Mouse (Mus musculus) midbrain, embryonic 13.5 days (tissue): ENCODE measurements around the gene Ddx42. TPM values are rescaled to one million over a fixed set of nuclear protein-coding genes. Genes with fewer than 3 reads are reported as not detected.
A peak's percentile ranks its signal among the peaks of the same experiment; 100 is the strongest.
"Not testable (repeated sequence)": the region's sequence is repeated elsewhere in the genome, so short reads cannot be mapped to it uniquely, and the experiment has no call there.

Experiments
- ATAC-seq: fragments of 200-750 bp; cut with Nextera tagmentation; 2 replicates; pipeline ENCODE4 v1.8.0; 2017; ENCODE audit warnings: mild to moderate bottlenecking, moderate TSS enrichment, moderate library complexity
- H3K27ac ChIP-seq: fragments of 300-500 bp; sonication (generic); 2 replicates; pipeline ENCODE4 v1.5.1; 2015; ENCODE audit warnings: inconsistent platforms, mild to moderate bottlenecking, moderate library complexity
- H3K27me3 ChIP-seq: fragments of 300-500 bp; sonication (generic); 2 replicates; pipeline ENCODE4 v1.6.1; 2015; ENCODE audit warnings: mild to moderate bottlenecking, inconsistent platforms
- H3K36me3 ChIP-seq: fragments of 300-500 bp; sonication (generic); 2 replicates; pipeline ENCODE4 v1.6.1; 2015; ENCODE audit warnings: mild to moderate bottlenecking, inconsistent platforms
- H3K4me1 ChIP-seq: fragments of 300-500 bp; sonication (generic); replicated peaks from 2 replicates; pipeline ENCODE4 v1.6.1; 2015; ENCODE audit warnings: inconsistent platforms
- H3K4me2 ChIP-seq: fragments of 300-500 bp; sonication (generic); replicated peaks from 2 replicates; pipeline ENCODE4 v1.6.1; 2015; ENCODE audit warnings: moderate library complexity, mild to moderate bottlenecking, inconsistent platforms
- H3K4me3 ChIP-seq: fragments of 300-500 bp; sonication (generic); replicated peaks from 2 replicates; pipeline ENCODE4 v1.5.1; 2015; ENCODE audit warnings: mild to moderate bottlenecking, inconsistent platforms
- H3K9ac ChIP-seq: fragments of 300-500 bp; sonication (generic); replicated peaks from 2 replicates; pipeline ENCODE4 v1.6.1; 2015; ENCODE audit warnings: mild to moderate bottlenecking, inconsistent platforms
- H3K9me3 ChIP-seq: fragments of 300-500 bp; sonication (generic); 2 replicates; pipeline ENCODE4 v1.6.1; 2016; ENCODE audit warnings: mild to moderate bottlenecking, inconsistent platforms
- WGBS: fragments of 180-500 bp; shearing (Covaris S2); methylation state at CpG from one replicate; pipeline ENCODE4 v1.1.7; 2015; 5-methylcytosine and 5-hydroxymethylcytosine counted together
- polyA plus RNA-seq: library from polyadenylated mRNA; unstranded; fragments of >200 nt; fragmentation: Nextera tagmentation; extraction: Ambion mirVana; gene quantifications from 2 replicates; pipeline ENCODE4 v1.2.1, GENCODE M21; 2015

The Ddx42 gene
- polyA plus RNA-seq, 1 experiment from 2014 or later = 101 TPM

DNA sequence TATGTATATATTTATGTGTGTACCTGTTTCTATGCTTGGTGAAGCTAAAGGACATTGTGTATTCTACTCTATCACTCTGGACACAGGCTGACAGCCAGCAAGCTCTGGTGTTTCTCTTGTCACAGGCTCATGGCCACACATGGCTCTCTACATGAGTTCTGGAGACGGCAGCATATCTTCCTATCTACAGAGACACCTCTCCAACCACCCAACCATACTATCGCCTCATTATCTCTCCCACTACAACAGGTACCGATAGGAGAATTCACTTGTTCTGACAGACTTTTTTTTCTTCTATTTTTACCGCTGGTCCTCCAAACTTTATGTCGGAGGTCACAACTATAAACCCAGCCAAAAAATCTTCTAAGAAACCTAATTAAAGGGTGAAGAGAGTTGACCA, 24.5 kb upstream of the Ddx42 start:
- Histone ChIP-seq H3K4me1 (peaks cover 15% of the 10 kb centered on the region), H3K4me3 (peak overlapping the region; percentile 79), H3K27ac (no peak overlapping the region), H3K27me3 (no peaks in the 10 kb centered on the region), H3K9me3 (no peaks in the 10 kb centered on the region), H3K36me3 (peaks cover 11% of the 10 kb centered on the region), H3K9ac (no peak overlapping the region), H3K4me2 (peak overlapping the region; percentile 75)
- no peak for ATAC-seq
- 90% methylated on average over 5 of the region's 5 CpGs for WGBS

DNA sequence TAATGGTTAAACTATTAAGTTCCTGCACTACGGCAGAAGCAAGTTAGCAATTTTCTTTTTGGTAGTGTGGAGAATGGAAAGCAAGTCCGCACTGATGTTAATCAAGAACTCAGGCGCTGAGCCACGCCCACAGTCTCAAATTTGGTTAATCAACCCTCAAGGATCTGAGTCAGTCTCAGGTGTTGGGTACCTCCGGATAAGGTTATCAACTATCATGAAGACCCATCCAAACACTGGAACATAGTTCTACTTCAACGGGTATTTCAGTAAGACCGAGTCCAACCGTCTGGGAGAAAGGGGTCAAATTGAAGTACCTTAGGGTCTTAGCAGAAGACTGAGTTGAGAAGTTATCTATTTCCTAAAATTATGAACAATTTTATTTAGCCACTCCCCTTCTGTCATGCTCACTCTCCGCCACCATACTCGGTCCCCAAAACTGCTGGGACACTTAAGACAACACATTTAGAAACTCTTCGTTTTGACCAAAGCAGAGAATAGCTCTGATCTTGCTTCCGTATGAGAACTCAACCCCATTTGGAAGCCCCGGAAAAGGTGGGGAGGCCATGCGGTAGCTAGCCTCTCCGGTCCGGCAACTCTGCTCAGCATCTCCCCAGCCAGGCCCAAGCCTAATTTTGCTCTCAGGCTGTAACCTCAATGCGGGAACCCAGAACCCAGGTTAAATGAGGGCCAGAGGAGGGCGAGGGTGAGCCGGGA, 23.9 kb upstream of the Ddx42 start:
- peaks cover 15% of the 10 kb centered on the region for H3K4me1 ChIP-seq
- no peaks in the 10 kb centered on the region for H3K27me3 ChIP-seq
- H3K36me3 ChIP-seq = peaks cover 16% of the 10 kb centered on the region
- peak overlapping the region; percentile 87 for H3K9ac ChIP-seq
- H3K4me3 ChIP-seq = peak overlapping the region; percentile 79
- H3K27ac ChIP-seq = peak overlapping the region; percentile 88
- no peak; the same call in 1 of the 2 replicates for ATAC-seq
- no peaks in the 10 kb centered on the region for H3K9me3 ChIP-seq
- peak overlapping the region; percentile 75 for H3K4me2 ChIP-seq
- WGBS = 13% methylated on average over 19 of the region's 19 CpGs

DNA sequence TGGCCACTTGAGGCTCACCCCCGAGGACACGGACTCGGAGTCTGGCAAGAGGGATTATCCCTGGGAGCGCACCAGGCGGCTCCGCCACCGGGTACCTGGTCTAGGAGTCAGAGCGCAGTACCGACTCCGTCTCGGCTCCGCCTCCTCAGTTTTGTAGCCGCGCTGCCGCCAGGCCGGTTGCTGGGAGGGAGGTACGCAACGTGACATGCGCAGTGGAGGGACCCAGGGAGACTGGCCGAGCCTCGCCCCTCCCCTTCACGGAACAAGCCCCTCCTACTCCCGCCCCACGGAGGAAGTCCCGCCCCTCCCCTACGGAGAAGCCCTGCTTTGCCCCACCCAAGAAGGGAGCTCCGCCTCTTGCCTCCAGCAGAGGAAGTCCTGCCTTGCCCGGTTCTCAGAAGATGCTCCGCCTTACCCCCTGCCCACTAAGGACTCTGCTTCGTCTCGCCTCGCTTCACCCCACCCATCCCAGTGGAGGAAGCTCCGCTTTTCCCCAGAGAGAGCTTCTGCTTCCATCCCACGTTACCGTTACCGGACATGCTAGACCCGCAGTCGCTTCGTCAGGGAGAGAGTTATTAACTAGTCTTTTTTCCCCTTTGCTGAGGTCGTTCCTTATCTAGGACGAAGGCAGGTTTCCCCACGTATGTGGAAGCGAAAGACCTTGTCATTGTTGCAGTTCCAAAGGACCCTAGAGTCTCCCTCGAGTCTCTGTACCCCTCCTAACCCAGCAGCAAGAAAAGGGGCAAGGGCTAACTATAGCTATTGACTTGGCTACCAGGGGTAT, 23.2 kb upstream of the Ddx42 start:
- Histone ChIP-seq H3K27me3 (no peaks in the 10 kb centered on the region), H3K4me1 (peaks cover 15% of the 10 kb centered on the region), H3K9ac (peak overlapping the region; percentile 87), H3K27ac (peak overlapping the region; percentile 88), H3K9me3 (no peaks in the 10 kb centered on the region), H3K4me2 (peak overlapping the region; percentile 75), H3K4me3 (peak overlapping the region; percentile 79), H3K36me3 (peaks cover 24% of the 10 kb centered on the region)
- peak; percentile 98 for ATAC-seq
- under 1% methylated on average over 43 of the region's 44 CpGs for WGBS

DNA sequence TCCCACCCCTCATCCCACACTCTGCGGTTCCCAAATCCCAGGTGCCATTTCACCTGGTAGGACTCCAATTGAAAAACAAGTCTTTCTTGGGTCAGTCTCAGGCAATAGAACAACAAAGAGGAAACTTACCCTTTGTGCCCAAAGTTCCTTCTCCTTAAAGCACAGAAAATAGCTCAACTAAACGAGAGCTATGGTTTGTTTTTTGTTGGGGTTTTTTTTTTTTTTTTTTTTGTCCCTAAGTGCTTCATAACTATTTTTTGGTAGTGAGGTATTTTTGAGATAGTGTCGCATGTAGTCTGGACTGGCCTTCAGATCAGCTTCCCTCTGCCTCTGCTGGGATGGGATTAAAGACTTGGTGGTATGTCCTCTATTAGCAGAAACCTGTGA, 22.6 kb upstream of the Ddx42 start:
- Histone ChIP-seq H3K9ac (peak overlapping the region; percentile 75), H3K27me3 (no peaks in the 10 kb centered on the region), H3K4me3 (peak overlapping the region; percentile 79), H3K4me2 (peak overlapping the region; percentile 75), H3K9me3 (no peaks in the 10 kb centered on the region), H3K36me3 (peaks cover 25% of the 10 kb centered on the region), H3K27ac (peak overlapping the region; percentile 87), H3K4me1 (peaks cover 15% of the 10 kb centered on the region)
- 45% methylated on average over 3 of the region's 3 CpGs for WGBS
- ATAC-seq = no peak

DNA sequence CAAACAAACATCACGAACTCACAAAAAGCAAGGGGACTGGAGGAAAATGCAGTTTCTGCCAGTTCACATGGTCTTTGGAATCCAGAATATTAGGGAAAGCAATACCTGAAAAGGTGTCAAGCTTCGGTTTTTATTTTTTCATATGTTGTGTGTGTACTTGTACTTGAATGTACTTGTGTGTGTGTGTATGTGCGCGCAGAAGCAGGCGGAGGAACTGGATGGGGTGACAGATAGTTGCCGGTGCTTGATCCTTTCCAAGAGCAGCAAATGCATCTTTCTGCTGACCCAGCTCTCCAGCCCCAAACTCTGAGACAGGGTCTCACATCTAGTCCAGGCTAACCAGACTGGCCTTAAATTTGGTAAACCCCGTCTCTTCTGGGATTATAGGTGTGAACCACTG, 21.8 kb upstream of the Ddx42 start:
- H3K9ac ChIP-seq = no peak overlapping the region
- H3K4me3 ChIP-seq = no peak overlapping the region
- no peak overlapping the region for H3K4me2 ChIP-seq
- whole genome bisulfite sequencing = 93% methylated on average over 7 of the region's 7 CpGs
- no peak overlapping the region for H3K27ac ChIP-seq
- no peaks in the 10 kb centered on the region for H3K9me3 ChIP-seq
- no peak for ATAC-seq
- H3K36me3 ChIP-seq = peaks cover 30% of the 10 kb centered on the region
- H3K27me3 ChIP-seq = no peaks in the 10 kb centered on the region
- peaks cover 15% of the 10 kb centered on the region for H3K4me1 ChIP-seq

DNA sequence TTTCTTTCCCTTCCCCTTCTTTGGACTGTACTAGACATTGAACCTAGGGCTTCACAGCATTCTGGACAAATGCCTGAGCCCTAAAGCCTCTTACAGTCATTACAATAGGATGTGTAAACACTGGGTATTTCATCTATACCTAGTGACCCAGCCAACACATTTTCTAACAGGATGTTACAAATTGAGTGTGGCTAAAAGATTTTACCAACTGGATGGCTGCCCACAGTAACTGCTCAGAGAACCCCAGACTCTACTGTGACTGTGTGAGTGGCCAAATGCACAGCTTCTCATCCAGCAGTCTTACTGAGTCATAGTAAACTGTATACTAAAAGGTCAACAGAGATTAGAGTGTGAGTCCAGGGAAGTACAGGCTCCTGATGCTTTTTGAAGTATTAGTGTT, 21.4 kb upstream of the Ddx42 start:
- H3K4me3 ChIP-seq = no peak overlapping the region
- H3K27ac ChIP-seq = no peak overlapping the region
- peaks cover 15% of the 10 kb centered on the region for H3K4me1 ChIP-seq
- ATAC-seq = no peak
- H3K9ac ChIP-seq = no peak overlapping the region
- H3K4me2 ChIP-seq = no peak overlapping the region
- H3K9me3 ChIP-seq = no peaks in the 10 kb centered on the region
- H3K27me3 ChIP-seq = no peaks in the 10 kb centered on the region
- peaks cover 34% of the 10 kb centered on the region for H3K36me3 ChIP-seq

DNA sequence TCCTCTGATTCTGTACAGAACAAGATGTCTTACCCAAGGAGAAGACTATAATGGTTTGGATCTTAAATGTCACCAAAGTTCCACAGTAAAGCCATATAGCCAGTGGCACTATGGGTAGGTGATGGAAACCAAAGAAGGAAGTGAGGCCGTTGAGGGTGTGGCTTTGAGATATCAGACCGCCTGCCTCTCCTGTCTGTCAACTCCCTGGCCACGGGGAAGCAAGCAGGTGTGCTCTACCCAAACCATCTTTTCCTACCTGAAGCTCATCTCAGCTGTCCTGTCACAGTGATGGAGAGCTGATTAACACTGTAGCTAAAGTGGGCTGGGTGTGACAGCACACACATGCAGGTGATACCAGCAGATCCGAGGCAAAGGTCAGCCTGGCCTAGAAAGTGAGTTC, 18.4 kb upstream of the Ddx42 start:
- 91% methylated on average over 4 of the region's 4 CpGs for WGBS
- Histone ChIP-seq H3K27me3 (no peaks in the 10 kb centered on the region), H3K9me3 (no peaks in the 10 kb centered on the region), H3K4me2 (no peak overlapping the region), H3K9ac (no peak overlapping the region), H3K4me1 (peaks cover 4% of the 10 kb centered on the region), H3K4me3 (no peak overlapping the region), H3K36me3 (peaks cover 61% of the 10 kb centered on the region), H3K27ac (no peak overlapping the region)
- ATAC-seq = no peak

DNA sequence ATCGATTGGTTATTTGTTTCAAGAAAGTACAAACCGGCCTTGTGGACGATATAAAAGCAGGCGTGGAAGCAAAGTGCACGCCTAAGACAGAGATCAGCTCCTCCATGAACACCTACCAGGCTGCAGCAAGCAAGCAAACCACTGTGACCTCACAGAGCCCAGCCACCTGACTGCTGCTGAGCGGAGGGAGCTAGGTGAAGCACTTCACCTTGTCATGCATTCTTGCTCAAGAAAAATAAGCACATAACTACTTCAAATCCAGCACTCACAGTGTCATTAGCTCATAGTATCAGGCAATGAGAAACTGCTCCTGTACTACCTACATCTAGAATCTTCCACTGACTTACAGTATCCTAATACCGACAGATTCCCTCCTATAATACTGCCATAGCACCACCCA, 16.7 kb upstream of the Ddx42 start:
- 97% methylated on average over 7 of the region's 7 CpGs for WGBS
- peaks cover 76% of the 10 kb centered on the region for H3K36me3 ChIP-seq

DNA sequence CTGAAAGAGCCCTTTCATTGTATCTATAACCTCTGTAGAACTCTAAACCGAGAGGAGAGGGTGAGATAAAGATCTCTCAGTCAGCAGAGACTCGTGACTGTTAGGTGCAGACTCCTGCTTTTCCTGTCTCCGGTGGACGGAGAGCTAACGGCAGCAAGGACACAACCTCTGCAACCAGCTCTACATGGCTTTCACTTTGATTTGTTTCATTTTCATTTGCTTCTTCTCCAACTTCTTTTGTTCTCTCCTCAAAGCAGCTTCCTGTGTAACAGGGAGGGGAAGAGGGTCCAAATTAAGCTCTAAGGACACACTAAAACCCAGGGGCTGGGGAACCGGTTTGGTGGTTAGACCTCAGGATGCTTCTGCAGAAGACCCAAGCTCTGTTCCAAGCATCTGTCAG, 16.0 kb upstream of the Ddx42 start:
- 90% methylated on average over 6 of the region's 6 CpGs for WGBS
- Histone ChIP-seq H3K27me3 (no peaks in the 10 kb centered on the region), H3K27ac (no peak overlapping the region), H3K36me3 (peaks cover 84% of the 10 kb centered on the region), H3K4me3 (no peak overlapping the region), H3K9ac (no peak overlapping the region), H3K9me3 (no peaks in the 10 kb centered on the region), H3K4me2 (no peak overlapping the region), H3K4me1 (no peaks in the 10 kb centered on the region)
- ATAC-seq = no peak

More for the DNA sequence above, 16.7 kb upstream of the Ddx42 start:
- H3K27me3 ChIP-seq, H3K4me1 ChIP-seq, H3K9me3 ChIP-seq, H3K9ac ChIP-seq, ATAC-seq, H3K27ac ChIP-seq, H3K4me2 ChIP-seq, H3K4me3 ChIP-seq: not testable (repeated sequence)

DNA sequence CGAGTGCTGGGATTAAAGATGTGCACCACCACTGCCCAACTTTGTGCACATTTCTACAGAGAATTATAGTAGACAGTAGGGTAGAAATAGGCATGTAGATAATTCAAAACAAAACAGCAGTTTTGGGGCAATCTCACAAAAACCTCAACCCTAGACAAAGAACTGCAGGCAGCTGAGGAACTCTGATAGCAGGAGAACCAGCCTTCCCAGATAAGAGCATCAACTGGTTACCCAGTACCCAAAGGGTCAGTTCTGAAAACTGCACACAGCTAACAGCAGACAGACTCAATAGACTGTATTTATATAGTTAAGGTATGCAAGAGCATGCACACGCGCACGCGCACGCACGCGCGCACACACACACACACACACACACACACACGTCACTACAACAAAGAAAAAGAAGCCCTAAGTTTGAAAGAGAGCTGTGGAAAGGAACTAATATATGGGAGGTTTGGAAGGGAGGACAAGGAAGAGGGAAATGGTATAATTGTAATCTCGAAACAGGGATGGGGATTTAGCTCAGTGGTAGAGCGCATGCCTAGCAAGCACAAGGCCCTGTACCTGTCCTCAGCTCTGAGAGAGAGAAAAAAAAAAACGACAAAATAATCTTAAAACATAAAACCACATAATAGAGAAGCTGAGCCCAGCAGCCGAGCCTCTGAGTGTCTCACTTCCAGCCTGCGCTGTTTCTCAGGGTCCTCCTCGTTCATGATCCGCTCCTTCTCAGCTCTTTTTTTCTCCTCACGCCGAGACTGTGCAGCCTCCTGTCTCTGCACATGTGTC, 15.2 kb upstream of the Ddx42 start:
- 93% methylated on average over 19 of the region's 19 CpGs for WGBS

DNA sequence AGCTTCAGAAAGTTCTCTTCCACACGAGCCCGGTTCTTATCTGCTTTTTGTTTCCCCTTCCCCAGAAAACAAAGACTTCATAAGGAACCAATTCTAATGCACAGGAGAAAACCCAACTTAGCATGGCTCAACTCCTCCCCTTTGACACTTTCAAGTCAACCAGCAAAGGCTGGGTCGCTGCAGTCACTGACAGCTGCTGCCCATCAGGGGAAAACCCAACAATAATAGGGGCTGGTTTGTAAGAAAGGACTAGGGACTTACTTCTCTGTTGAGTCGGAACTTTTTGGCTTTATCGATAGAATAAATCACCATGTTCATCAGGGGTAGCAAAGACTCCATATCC, 14.6 kb upstream of the Ddx42 start, which contains the start of gene Strada:
TSS of gene Strada (minus strand) at position 46 of the 343 bp plus-strand sequence.
- 91% methylated on average over 5 of the region's 5 CpGs for WGBS
- Histone ChIP-seq H3K27ac (no peak within 1 kb of the TSS), H3K4me3 (no peak within 1 kb of the TSS), H3K9me3 (no peaks in the 10 kb centered on the region), H3K4me1 (no peaks in the 10 kb centered on the region), H3K4me2 (no peak within 1 kb of the TSS), H3K27me3 (no peaks in the 10 kb centered on the region), H3K9ac (no peak within 1 kb of the TSS), H3K36me3 (peaks cover 86% of the 10 kb centered on the region)
- no peak for ATAC-seq

More for the DNA sequence above, 15.2 kb upstream of the Ddx42 start:
- Histone ChIP-seq H3K9ac (no peak overlapping the region), H3K36me3 (peaks cover 86% of the 10 kb centered on the region), H3K4me1 (no peaks in the 10 kb centered on the region), H3K4me2 (no peak overlapping the region), H3K27me3 (no peaks in the 10 kb centered on the region), H3K27ac (no peak overlapping the region), H3K9me3 (no peaks in the 10 kb centered on the region), H3K4me3 (no peak overlapping the region)
- ATAC-seq = no peak

DNA sequence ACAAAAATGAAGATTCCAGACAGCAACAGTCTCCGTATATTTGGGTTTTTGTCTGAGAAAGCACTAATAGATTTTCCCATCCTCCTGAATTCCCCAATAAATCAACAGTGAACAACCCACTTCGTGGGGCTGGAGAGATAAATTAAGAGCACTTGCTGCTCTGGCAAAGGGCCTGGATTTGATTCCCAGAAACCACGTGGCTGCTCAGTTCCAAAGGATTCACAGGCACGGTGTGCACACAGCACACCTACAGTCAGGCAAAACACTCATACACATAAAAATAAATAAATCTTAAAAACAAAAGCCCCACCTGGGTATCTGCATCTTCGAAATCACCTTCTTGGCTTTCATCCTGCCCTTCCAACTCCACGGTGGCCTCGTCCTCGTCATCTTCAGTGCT, 4.0 kb upstream of the Ddx42 start:
- WGBS = 96% methylated on average over 8 of the region's 8 CpGs
- Histone ChIP-seq H3K4me1 (peaks cover 21% of the 10 kb centered on the region), H3K27ac (no peak overlapping the region), H3K4me2 (no peak overlapping the region), H3K36me3 (peaks cover 50% of the 10 kb centered on the region), H3K9ac (no peak overlapping the region), H3K9me3 (no peaks in the 10 kb centered on the region), H3K4me3 (no peak overlapping the region), H3K27me3 (no peaks in the 10 kb centered on the region)
- no peak for ATAC-seq
